Mouse (Mus musculus) 3T3-L1 (cell line): ENCODE measurements around the gene AI837181.

ENCODE experiments used
- DNase-seq: peaks from one replicate; pipeline ENCODE4 v3.0.0-alpha.2; 2015; ENCODE audit warnings: low read depth, low spot score

Gene AI837181

GRCm38 (mm10) chr19:5414534-5414957, 10.4 kb upstream of the AI837181 start:
- DNase-seq = no peak

DNA sequence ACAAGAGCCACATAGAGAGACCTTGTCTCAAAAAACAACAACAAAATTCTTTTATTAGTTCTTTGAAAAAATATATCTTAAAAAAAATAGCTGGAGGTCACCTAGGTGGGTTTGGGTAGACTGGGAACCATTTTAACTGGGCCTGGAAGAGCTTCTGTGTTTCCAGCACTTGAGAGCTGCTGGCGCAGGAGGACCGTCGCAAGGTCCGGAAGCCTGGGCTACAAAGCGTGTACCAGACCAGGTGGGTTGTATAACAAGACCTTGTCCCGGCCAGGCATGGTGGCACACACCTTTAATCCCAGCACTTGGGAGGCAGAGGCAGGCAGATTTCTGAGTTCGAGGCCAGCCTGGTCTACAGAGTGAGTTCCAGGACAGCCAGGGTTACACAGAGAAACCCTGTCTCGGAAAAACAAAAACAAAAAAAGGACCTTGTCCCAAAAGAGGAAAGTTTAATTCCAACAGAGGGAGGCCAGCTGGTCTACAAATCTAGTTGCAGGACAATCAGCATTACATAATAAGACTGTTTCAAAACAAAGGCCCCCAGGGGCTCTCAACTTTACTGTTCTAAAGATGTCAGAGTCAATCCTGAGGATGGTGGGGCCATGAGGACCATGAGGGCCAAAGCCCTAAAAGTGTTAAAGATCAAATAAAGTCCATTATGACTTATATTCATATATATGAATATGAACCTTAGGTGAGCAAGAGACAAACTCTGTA, 6.0 kb upstream of the AI837181 start:
- DNase-seq = no peak

- no peak for DNase-seq
These were observed 5.3 kb upstream of the AI837181 start for GRCm38 (mm10) chr19:5419630-5420029.

GRCm38 (mm10) chr19:5420579-5420978, 4.4 kb upstream of the AI837181 start:
- no peak for DNase-seq

- no peak for DNase-seq
These were observed 3.2 kb upstream of the AI837181 start for GRCm38 (mm10) chr19:5421784-5422183.

GRCm38 (mm10) chr19:5422267-5422666, 2.7 kb upstream of the AI837181 start:
- no peak for DNase-seq

DNA sequence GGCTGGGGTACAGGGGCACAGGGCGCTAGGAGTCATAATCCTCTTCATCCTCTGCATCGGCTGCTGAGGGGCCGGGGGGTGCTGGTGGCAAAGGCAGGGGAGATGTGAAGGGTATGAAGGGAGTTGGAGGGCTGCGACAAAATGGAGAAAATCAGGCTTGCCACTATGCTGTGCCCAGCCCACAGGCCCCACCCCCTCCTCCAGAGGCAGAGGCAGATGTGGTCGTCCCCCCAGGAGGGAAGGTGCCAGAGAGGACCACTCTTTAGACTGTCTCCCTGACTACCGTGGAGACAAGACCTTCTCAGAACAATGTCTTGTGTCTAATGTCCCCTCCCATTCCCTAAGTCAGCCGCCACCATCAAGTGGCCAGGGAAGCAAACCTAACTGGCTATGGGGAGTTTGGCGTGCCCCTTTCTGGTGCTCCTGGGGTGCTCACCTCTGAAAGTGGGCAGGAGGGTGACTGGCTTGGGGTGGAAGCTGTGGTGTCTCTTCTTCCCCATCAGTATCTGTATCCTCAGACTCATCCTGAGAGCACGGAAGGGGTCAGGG, 2.0 kb upstream of the AI837181 start:
- no peak for DNase-seq

GRCm38 (mm10) chr19:5423561-5423960, 1.4 kb upstream of the AI837181 start:
- DNase-seq = no peak

GRCm38 (mm10) chr19:5424092-5424781, 707 bp upstream of the AI837181 start:
- DNase-seq = peak; percentile 72

GRCm38 (mm10) chr19:5425906-5426565, 1.1 kb downstream of the AI837181 start:
- DNase-seq = no peak

DNA sequence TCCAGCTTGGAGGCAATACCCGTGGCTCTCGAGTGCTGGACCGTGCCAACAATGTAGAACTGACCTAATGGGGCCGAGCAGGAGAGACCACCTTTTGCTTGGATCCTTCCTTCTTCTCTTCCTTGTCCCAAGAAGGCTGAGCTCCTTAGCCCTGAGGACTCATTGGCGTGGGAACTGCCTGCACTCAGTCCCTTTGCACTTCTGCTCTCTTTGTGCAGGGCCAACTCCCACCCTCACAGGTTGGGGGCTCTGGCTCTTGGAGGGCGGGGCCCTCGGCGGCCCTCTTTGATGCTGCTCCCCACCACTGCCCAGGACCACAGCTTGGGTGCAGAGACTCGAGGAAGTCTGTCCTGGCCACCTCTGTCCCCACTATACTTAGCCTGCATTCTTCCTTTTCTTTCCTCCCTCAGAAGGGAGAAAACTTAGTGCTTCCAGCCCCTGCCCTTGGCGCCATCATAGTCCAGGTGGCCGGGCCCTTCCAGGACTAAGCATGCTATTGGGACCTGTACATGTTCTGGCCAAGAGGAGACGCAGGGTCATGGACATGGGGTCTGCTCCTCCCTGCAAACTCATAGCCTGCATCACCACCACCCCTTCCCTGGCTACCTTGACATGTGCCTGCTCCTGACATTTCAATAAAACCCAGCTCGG, 1.8 kb downstream of the AI837181 start:
- DNase-seq = no peak

DNA sequence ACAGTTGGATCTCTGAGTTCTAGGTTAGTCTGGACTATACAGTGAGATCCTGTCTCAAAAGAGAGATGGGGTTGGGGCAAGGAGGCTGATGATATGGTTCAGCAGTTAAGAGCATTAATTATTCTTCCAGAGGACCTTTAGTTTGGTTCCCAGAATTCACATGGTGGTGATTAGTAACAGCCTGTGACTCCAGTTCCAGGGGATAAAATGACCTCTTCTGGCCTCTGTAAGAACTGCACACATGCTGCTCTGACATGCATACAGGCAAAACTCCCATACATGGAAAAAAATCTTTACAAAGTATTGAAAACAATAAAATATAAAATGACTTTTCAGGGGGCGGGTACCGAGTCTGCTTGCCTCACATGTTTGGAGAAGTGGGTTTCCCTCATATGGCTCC, 3.1 kb downstream of the AI837181 start:
- DNase-seq = peak; percentile 87

GRCm38 (mm10) chr19:5429219-5429618, 4.3 kb downstream of the AI837181 start:
- DNase-seq = peak; percentile 83

DNA sequence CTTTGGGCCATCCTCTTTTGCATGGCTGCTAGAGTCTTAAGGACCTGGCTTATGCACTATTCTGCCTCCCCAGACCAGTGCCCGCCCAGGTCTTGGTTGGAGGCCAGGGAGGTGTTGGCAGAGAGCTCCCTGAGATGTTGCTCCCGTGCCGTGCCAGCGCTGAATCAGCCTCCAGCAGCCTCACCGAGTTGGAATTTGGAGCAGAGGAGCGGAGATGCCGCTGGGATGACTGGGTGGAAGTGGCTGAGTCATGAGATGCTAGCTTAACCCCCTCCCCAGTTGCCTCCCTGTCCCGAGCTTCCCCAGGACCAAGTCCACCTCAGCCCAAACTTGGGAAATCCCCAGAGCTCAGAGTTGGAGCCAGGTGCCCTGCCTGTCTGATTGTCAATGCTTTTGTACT, 4.9 kb downstream of the AI837181 start:
- peak; percentile 98 for DNase-seq

GRCm38 (mm10) chr19:5430408-5430807, 5.5 kb downstream of the AI837181 start:
- peak; percentile 49 for DNase-seq

DNA sequence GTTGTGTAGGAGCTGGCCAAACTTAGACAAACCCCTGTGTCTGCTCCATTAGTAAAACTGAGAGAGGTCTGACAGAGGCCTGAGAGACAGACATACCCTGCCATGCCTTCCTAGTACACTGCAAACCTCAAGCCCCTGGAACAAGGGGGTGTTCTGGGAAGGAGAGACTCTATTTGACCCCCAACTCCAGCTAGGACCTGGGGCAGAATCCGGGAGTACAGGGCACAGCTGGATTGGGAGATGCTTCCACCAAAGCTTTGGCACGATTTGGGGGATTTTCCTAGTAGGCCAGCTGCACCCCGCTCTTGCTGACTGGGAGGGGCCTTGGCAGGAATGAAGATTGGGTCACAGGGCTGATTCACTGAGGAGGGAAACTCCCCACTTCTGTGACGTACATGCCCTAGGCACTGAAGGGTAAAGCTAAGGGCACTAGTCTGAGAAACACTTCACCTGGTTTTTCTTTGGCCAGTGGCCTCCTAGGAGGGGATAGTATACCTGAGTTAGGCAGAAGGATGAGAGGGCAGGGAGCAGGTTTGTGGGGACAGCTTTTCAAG, 7.0 kb downstream of the AI837181 start:
- peak; percentile 94 for DNase-seq

DNA sequence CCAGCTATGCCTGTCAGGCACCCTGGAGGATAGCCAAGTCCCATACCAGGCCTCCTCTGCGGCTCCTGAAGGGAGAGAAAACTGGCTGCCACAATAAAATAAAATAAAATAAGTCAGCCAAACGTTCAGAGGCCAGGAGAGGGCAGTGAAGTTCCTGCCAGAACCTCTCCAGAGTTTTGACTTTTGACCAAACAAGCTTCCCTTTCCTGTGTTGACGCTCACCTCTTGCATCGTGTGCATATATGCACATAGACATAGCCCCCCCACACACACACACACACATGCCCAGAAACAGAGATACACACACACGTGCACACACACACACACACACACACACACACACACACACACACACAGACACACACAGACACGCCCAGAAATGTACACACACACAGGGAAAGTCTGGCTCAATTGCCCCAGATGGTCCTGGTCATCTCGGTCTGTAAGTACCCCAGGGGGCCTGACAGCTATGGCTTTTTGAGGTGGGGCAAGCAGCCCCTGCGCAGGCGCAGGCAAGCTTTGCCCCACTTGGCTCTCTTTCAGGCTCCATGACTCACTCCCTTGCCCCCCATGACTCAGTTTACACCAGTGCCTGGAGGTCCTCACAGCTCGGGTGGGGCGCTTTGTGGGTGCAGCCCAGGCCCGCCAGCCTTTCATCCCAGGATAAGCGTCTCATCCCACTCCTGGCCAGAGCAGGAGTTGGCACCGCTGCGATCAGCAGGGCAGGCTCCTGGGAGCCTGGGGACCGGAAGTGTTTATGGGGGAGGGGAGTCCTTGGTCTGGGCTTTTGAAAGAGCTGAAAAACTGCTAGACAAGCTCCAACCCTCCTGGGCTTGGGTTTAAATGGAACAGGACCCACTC, 8.3 kb downstream of the AI837181 start:
- DNase-seq = peak; percentile 97

DNA sequence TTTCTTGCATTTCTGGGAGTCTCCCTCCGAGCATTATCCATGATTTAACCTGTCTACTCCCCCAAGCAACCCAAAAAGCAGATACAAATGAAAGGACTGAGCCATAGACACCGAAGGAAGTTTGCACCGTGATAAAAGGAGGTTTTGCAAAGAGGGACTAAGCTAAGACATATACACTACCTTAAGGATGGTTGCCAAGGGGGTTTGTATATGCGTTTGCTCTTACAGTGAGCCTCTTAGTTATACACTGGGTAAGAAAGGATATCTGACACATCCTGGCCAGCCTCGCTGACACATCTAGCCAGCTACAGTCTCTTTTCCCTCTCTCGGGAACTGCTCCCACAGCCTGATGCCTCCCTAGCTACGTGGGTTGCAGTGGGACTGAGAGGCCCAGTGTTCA, 9.0 kb downstream of the AI837181 start:
- DNase-seq = peak; percentile 68

DNA sequence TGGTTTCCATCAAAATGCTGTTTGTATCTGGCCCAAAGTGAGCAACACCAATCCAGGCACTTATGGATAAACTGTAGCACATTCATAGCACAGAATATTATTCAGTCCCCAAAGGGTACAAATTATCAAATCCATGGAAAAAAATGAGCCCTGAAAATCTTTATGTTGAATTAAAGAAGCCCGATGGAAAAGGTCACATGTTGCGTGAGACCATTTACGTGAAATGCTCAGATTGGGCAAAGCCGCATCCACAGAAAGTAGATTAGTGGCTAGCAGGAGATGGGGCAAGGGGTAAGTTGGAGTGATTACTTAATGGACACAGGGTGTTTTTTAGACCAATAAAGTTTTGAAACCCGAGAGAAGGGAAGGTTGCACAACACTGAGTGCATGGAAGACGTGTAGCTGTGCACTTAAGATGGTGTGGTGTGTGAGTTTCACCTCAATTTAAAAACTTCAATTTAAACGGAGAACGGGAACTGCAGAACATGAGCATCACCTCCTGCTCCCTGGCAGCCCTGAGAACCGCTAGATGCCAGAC, 19.5 kb downstream of the AI837181 start:
- DNase-seq = peak; percentile 84

- DNase-seq = peak; percentile 98
These were observed 20.0 kb downstream of the AI837181 start for GRCm38 (mm10) chr19:5444954-5445353.
